Mouse (Mus musculus): ENCODE measurements at regions not wholly inside any gene's neighbourhood (a gene's known extent, or its start where the extent isn't known, plus 50 kb on each side); places are given as distances from the start of the nearest gene placed in this dataset.
A peak's percentile ranks its signal among the peaks of the same experiment; 100 is the strongest.

GRCm38 (mm10) chr5:116963106-116963505 is 152.8 kb downstream of the Suds3 start:
- TF ChIP-seq CTCF (IDR thresholded peaks at IDR 0.05; ENCODE audit: borderline replicate concordance, extremely low read depth, insufficient read depth, insufficient read length) (no peak), POLR2A (IDR thresholded peaks at IDR 0.05; ENCODE audit: borderline replicate concordance, extremely low read depth, insufficient read depth, insufficient read length, poor library complexity, severe bottlenecking) (no peak)
- DNase-seq (ENCODE audit: low read depth), result no peak

GRCm38 (mm10) chr5:116960041-116960440 is 155.9 kb downstream of the Suds3 start:
- DNase-seq (ENCODE audit: low read depth), result no peak
- TF ChIP-seq POLR2A (IDR thresholded peaks at IDR 0.05; ENCODE audit: borderline replicate concordance, extremely low read depth, insufficient read depth, insufficient read length, poor library complexity, severe bottlenecking) (no peak), CTCF (IDR thresholded peaks at IDR 0.05; ENCODE audit: borderline replicate concordance, extremely low read depth, insufficient read depth, insufficient read length) (no peak)

GRCm38 (mm10) chr5:116958141-116958540 is 157.8 kb downstream of the Suds3 start:
- TF ChIP-seq POLR2A (IDR thresholded peaks at IDR 0.05; ENCODE audit: borderline replicate concordance, extremely low read depth, insufficient read depth, insufficient read length, poor library complexity, severe bottlenecking), result no peak
- no peak for TF ChIP-seq CTCF (IDR thresholded peaks at IDR 0.05; ENCODE audit: borderline replicate concordance, extremely low read depth, insufficient read depth, insufficient read length)
- DNase-seq (ENCODE audit: low read depth), result no peak

GRCm38 (mm10) chr5:116956572-116956971 is 159.3 kb downstream of the Suds3 start:
- peak; percentile 70 for DNase-seq (ENCODE audit: low read depth)
- TF ChIP-seq CTCF (IDR thresholded peaks at IDR 0.05; ENCODE audit: borderline replicate concordance, extremely low read depth, insufficient read depth, insufficient read length), result no peak
- no peak for TF ChIP-seq POLR2A (IDR thresholded peaks at IDR 0.05; ENCODE audit: borderline replicate concordance, extremely low read depth, insufficient read depth, insufficient read length, poor library complexity, severe bottlenecking)

GRCm38 (mm10) chr5:116950280-116950881 is 165.5 kb downstream of the Suds3 start:
- TF ChIP-seq POLR2A (IDR thresholded peaks at IDR 0.05; ENCODE audit: borderline replicate concordance, extremely low read depth, insufficient read depth, insufficient read length, poor library complexity, severe bottlenecking) (no peak), CTCF (IDR thresholded peaks at IDR 0.05; ENCODE audit: borderline replicate concordance, extremely low read depth, insufficient read depth, insufficient read length) (no peak)
- no peak for DNase-seq (ENCODE audit: low read depth)

GRCm38 (mm10) chr5:116934585-116934984 is 181.3 kb downstream of the Suds3 start:
- no peak for DNase-seq (ENCODE audit: low read depth)

GRCm38 (mm10) chr5:116934151-116934550 is 181.8 kb downstream of the Suds3 start:
- no peak for TF ChIP-seq POLR2A (IDR thresholded peaks at IDR 0.05; ENCODE audit: borderline replicate concordance, extremely low read depth, insufficient read depth, insufficient read length, poor library complexity, severe bottlenecking)
- TF ChIP-seq CTCF (IDR thresholded peaks at IDR 0.05; ENCODE audit: borderline replicate concordance, extremely low read depth, insufficient read depth, insufficient read length), result no peak
- no peak for DNase-seq (ENCODE audit: low read depth)

More at GRCm38 (mm10) chr5:116934585-116934984, 181.3 kb downstream of the Suds3 start:
- TF ChIP-seq POLR2A (IDR thresholded peaks at IDR 0.05; ENCODE audit: borderline replicate concordance, extremely low read depth, insufficient read depth, insufficient read length, poor library complexity, severe bottlenecking), result no peak
- no peak for TF ChIP-seq CTCF (IDR thresholded peaks at IDR 0.05; ENCODE audit: borderline replicate concordance, extremely low read depth, insufficient read depth, insufficient read length)

- no peak for DNase-seq (ENCODE audit: low read depth)
- TF ChIP-seq CTCF (IDR thresholded peaks at IDR 0.05; ENCODE audit: borderline replicate concordance, extremely low read depth, insufficient read depth, insufficient read length), result peak; percentile 33; the same call in 1 of the 2 replicates
- TF ChIP-seq POLR2A (IDR thresholded peaks at IDR 0.05; ENCODE audit: borderline replicate concordance, extremely low read depth, insufficient read depth, insufficient read length, poor library complexity, severe bottlenecking), result no peak
These were observed 182.8 kb downstream of the Suds3 start for GRCm38 (mm10) chr5:116933105-116933504.

GRCm38 (mm10) chr5:116923761-116924160 is 192.2 kb downstream of the Suds3 start:
- peak; percentile 52 for DNase-seq (ENCODE audit: low read depth)

GRCm38 (mm10) chr5:116922059-116922671 is 193.7 kb downstream of the Suds3 start:
- peak; percentile 88 for DNase-seq (ENCODE audit: low read depth)
- TF ChIP-seq POLR2A (IDR thresholded peaks at IDR 0.05; ENCODE audit: borderline replicate concordance, extremely low read depth, insufficient read depth, insufficient read length, poor library complexity, severe bottlenecking) (no peak), CTCF (IDR thresholded peaks at IDR 0.05; ENCODE audit: borderline replicate concordance, extremely low read depth, insufficient read depth, insufficient read length) (no peak)

More at GRCm38 (mm10) chr5:116923761-116924160, 192.2 kb downstream of the Suds3 start:
- TF ChIP-seq CTCF (IDR thresholded peaks at IDR 0.05; ENCODE audit: borderline replicate concordance, extremely low read depth, insufficient read depth, insufficient read length) (no peak), POLR2A (IDR thresholded peaks at IDR 0.05; ENCODE audit: borderline replicate concordance, extremely low read depth, insufficient read depth, insufficient read length, poor library complexity, severe bottlenecking) (no peak)

GRCm38 (mm10) chr5:116914876-116915275 is 201.0 kb downstream of the Suds3 start:
- TF ChIP-seq CTCF (IDR thresholded peaks at IDR 0.05; ENCODE audit: borderline replicate concordance, extremely low read depth, insufficient read depth, insufficient read length) (no peak), POLR2A (IDR thresholded peaks at IDR 0.05; ENCODE audit: borderline replicate concordance, extremely low read depth, insufficient read depth, insufficient read length, poor library complexity, severe bottlenecking) (no peak)
- no peak for DNase-seq (ENCODE audit: low read depth)

- peak; percentile 39 for DNase-seq (ENCODE audit: low read depth)
- TF ChIP-seq CTCF (IDR thresholded peaks at IDR 0.05; ENCODE audit: borderline replicate concordance, extremely low read depth, insufficient read depth, insufficient read length), result no peak
- TF ChIP-seq POLR2A (IDR thresholded peaks at IDR 0.05; ENCODE audit: borderline replicate concordance, extremely low read depth, insufficient read depth, insufficient read length, poor library complexity, severe bottlenecking), result no peak
These were observed 215.1 kb downstream of the Suds3 start for GRCm38 (mm10) chr5:116900846-116901245.

All from brain, embryonic 14.5 days (tissue).